Mouse (Mus musculus): Measurements from ENCODE around the gene Mup2. TPM values are rescaled to one million over a fixed set of nuclear protein-coding genes. Genes with fewer than 3 reads are reported as not detected.
"Not testable (repeated sequence)": the region's sequence is repeated elsewhere in the genome, so short reads cannot be mapped to it uniquely, and the experiment has no call there.

Mup2 gene
- not detected in 2 replicates for polyA plus RNA-seq (2015; fragmentation: Nextera tagmentation; extraction: Ambion mirVana)

- not testable (repeated sequence) for H3K9me3 ChIP-seq; H3K36me3 ChIP-seq; H3K4me1 ChIP-seq; H3K9ac ChIP-seq; H3K27ac ChIP-seq; H3K4me3 ChIP-seq; H3K27me3 ChIP-seq; H3K4me2 ChIP-seq; ATAC-seq (ENCODE audit: borderline replicate concordance, extremely low read depth, low FRiP score, low TSS enrichment)
These were observed at the start of gene Mup2 for GRCm38 (mm10) chr4:60154189-60154588. Gene Mup2 (minus strand): TSS chr4:60154289.

Other genes starting within 250 kb of the Mup2 start
- gene Slc46a2, start 239.2 kb downstream of the Mup2 start, polyA plus RNA-seq (2015; fragmentation: Nextera tagmentation; extraction: Ambion mirVana): 0.70 and 3.4 TPM in 2 replicates
- gene Mup4, start 193.6 kb downstream of the Mup2 start, polyA plus RNA-seq (2015; fragmentation: Nextera tagmentation; extraction: Ambion mirVana): not detected in 2 replicates
- gene Mup6, start 190.0 kb downstream of the Mup2 start, polyA plus RNA-seq (2015; fragmentation: Nextera tagmentation; extraction: Ambion mirVana): not detected in 2 replicates
- not detected in 2 replicates for gene Mup7, start 83.8 kb downstream of the Mup2 start, polyA plus RNA-seq (2015; fragmentation: Nextera tagmentation; extraction: Ambion mirVana)
- not detected in 2 replicates for gene Mup8, start 68.3 kb upstream of the Mup2 start, polyA plus RNA-seq (2015; fragmentation: Nextera tagmentation; extraction: Ambion mirVana)